Mouse (Mus musculus) liver, embryonic 15.5 days (tissue): ENCODE data around the gene Eif2b5. TPM values are rescaled to one million over a fixed set of nuclear protein-coding genes. Genes with fewer than 3 reads are reported as not detected.
"Not testable (repeated sequence)": the region's sequence is repeated elsewhere in the genome, so short reads cannot be mapped to it uniquely, and the experiment has no call there.

ENCODE experiments used
- ATAC-seq: fragments of 200-750 bp; cut with Nextera tagmentation; 2 replicates; pipeline ENCODE4 v1.8.0; 2017; ENCODE audit warnings: moderate number of reproducible peaks, mild to moderate bottlenecking, moderate library complexity; ENCODE audit not compliant: insufficient read depth
- H3K27ac ChIP-seq: fragments of 300-500 bp; sonication (generic); replicated peaks from 2 replicates; pipeline ENCODE4 v1.5.1; 2015; ENCODE audit warnings: mild to moderate bottlenecking, inconsistent platforms
- H3K27me3 ChIP-seq: fragments of 300-500 bp; sonication (generic); 2 replicates; pipeline ENCODE4 v1.6.1; 2015; ENCODE audit warnings: mild to moderate bottlenecking, inconsistent platforms
- H3K36me3 ChIP-seq: fragments of 300-500 bp; sonication (generic); replicated peaks from 2 replicates; pipeline ENCODE4 v1.6.1; 2015; ENCODE audit warnings: moderate library complexity, mild to moderate bottlenecking, inconsistent platforms
- H3K4me1 ChIP-seq: fragments of 300-500 bp; sonication (generic); replicated peaks from 2 replicates; pipeline ENCODE4 v1.6.1; 2015; ENCODE audit warnings: inconsistent platforms
- H3K4me2 ChIP-seq: fragments of 300-500 bp; sonication (generic); 2 replicates; pipeline ENCODE4 v1.6.1; 2015; ENCODE audit warnings: moderate library complexity, mild to moderate bottlenecking, inconsistent platforms
- H3K4me3 ChIP-seq: fragments of 300-500 bp; sonication (generic); replicated peaks from 2 replicates; pipeline ENCODE4 v1.5.1; 2015; ENCODE audit warnings: mild to moderate bottlenecking, inconsistent platforms
- H3K9ac ChIP-seq: fragments of 300-500 bp; sonication (generic); 2 replicates; pipeline ENCODE4 v1.6.1; 2015; ENCODE audit warnings: moderate library complexity, mild to moderate bottlenecking, inconsistent platforms
- H3K9me3 ChIP-seq: fragments of 300-500 bp; sonication (generic); replicated peaks from 2 replicates; pipeline ENCODE4 v1.6.1; 2016; ENCODE audit warnings: inconsistent platforms
- WGBS: fragments of 180-500 bp; shearing (Covaris S2); methylation state at CpG from one replicate; pipeline ENCODE4 v1.1.7; 2015; ENCODE audit warnings: mixed read lengths; ENCODE audit not compliant: insufficient replicate concordance; 5-methylcytosine and 5-hydroxymethylcytosine counted together
- polyA plus RNA-seq: library from polyadenylated mRNA; unstranded; fragments of >200 nt; fragmentation: Nextera tagmentation; extraction: Ambion mirVana; gene quantifications from 2 replicates; pipeline ENCODE4 v1.2.1, GENCODE M21; 2015

Gene Eif2b5
- polyA plus RNA-seq, 1 experiment from 2014 or later: 44.1 TPM

DNA sequence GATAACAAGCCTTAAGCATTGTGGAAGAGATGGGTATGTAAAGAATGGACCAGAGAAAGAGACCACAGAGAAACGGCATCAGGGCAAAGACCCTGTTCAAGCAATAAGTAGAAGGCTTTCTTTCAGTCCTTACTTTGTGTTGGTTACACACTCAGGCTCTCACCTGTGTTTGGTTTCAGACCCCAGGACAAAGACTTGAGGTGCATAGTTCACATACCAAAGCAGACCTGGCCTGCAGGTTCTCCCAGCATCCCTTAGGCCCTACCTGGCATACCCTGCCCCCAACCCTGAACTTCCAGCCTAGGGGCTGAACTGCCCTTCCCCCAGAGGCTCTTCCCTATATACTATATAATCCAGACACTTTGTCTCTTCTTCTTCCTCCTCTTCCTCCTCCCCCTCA is 23.3 kb upstream of the Eif2b5 start:
- Histone ChIP-seq H3K9ac (no peak overlapping the region), H3K4me1 (no peaks in the 10 kb centered on the region; the same call in 1 of the 2 replicates), H3K4me3 (no peak overlapping the region), H3K36me3 (no peaks in the 10 kb centered on the region), H3K9me3 (no peaks in the 10 kb centered on the region), H3K4me2 (no peak overlapping the region), H3K27me3 (no peaks in the 10 kb centered on the region), H3K27ac (no peak overlapping the region)
- no peak for ATAC-seq
- WGBS: 76% methylated on average over 1 of the region's 1 CpGs

DNA sequence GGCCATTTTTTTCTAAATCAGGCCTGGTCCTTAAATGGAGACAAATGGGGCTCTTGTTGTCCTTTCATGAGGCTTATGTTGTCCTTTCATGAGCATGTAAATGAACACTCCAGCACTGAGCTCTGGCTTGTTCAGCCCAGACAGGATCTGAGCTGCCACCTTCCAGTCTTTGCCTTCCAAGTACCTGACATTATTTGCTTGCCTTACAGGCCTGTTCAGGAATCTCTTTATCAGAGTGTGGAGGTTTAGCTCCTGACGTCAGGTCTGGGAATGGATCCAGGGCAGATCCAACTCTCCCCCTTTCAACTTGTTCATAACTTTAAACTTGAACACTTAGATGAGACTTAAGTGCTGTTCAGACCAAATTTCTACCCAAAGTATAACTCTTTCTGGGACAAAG is 21.8 kb upstream of the Eif2b5 start:
- Histone ChIP-seq H3K4me1 (no peaks in the 10 kb centered on the region; the same call in 1 of the 2 replicates), H3K27ac (no peak overlapping the region), H3K4me3 (no peak overlapping the region), H3K27me3 (no peaks in the 10 kb centered on the region), H3K36me3 (no peaks in the 10 kb centered on the region), H3K9me3 (no peaks in the 10 kb centered on the region), H3K4me2 (no peak overlapping the region), H3K9ac (no peak overlapping the region)
- no peak for ATAC-seq
- WGBS: 44% methylated on average over 1 of the region's 1 CpGs

DNA sequence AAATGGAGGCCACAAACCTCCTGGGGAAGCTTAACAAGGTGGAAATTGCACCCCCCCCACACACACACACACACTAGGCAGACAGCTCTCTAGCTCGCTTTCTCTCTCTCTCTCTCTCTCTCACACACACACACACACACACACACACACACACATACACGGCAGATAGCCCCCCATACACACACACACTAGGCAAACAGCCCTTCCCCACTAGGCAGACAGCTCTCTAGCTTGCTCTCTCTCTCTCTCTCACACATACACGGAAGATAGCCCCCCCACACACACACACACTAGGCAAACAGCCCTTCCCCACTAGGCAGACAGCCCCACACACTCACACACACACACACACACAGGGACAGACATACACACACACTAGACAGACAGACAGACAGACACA is 21.3 kb upstream of the Eif2b5 start:
- Histone ChIP-seq H3K9me3 (no peaks in the 10 kb centered on the region), H3K27me3 (no peaks in the 10 kb centered on the region), H3K4me3 (no peak overlapping the region), H3K4me2 (no peak overlapping the region), H3K9ac (no peak overlapping the region), H3K27ac (no peak overlapping the region; the same call in 1 of the 2 replicates), H3K4me1 (no peaks in the 10 kb centered on the region; the same call in 1 of the 2 replicates), H3K36me3 (no peaks in the 10 kb centered on the region)
- no peak for ATAC-seq
- 40% methylated on average over 3 of the region's 3 CpGs for WGBS

DNA sequence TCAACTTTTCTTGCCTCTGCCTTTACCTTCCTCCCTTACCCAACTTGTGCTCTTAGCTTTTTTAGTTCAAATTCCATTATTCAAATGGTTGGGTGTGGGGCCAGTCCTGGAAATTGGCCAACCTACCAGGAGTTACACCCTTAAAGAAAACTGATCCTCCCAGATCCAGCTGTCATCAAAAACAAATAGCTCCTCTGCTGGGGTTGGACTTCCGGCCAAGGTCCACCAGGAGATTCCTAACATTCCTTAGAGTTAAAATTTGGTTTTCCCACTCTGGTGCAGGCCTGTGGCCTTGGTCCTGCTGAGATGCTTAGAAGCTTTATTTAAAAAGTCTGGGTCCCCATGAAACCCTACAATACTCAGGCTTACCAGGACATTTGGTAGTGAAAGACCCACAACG is 20.1 kb upstream of the Eif2b5 start:
- Histone ChIP-seq H3K9ac (no peak overlapping the region), H3K27me3 (no peaks in the 10 kb centered on the region), H3K4me2 (no peak overlapping the region), H3K4me1 (no peaks in the 10 kb centered on the region; the same call in 1 of the 2 replicates), H3K4me3 (no peak overlapping the region), H3K9me3 (no peaks in the 10 kb centered on the region), H3K27ac (no peak overlapping the region), H3K36me3 (no peaks in the 10 kb centered on the region)
- ATAC-seq: no peak
- WGBS: 65% methylated on average over 2 of the region's 2 CpGs

DNA sequence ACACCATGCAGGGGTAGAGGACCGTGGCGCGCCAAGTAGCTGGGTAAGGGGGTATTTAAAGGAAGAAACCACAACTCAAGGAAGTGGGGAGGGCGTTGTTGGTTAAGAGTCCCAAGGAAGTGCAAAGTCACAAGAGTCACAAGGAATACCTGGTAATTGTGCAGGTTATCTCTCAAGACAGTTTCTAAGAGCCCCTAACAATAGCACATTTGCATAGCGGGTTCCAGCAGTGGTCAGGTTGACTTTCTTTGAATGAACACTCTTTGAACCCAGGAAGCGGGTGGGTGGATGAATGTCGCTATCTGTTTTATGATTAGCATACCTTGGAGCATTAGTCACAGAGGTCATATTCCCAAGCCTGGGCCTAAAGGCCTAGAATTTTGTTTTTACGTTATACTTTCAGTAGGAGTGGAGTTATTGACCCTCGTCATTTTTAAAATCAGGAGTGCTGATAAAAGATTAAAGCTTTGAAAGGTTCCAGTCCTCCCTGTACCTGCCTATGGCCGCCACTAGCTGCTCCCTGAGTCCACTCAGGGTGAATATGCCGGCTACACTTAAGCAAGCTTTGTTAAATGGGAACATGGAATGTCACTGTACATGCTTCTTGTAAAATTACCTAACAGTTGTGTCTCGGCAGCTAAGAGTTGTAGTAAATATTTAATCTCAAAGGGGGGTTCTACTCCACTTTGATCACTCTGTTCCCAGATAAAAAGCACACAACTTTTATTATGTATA is 19.4 kb upstream of the Eif2b5 start:
- H3K27ac ChIP-seq, H3K4me3 ChIP-seq, ATAC-seq, H3K4me1 ChIP-seq, H3K9ac ChIP-seq, H3K36me3 ChIP-seq, H3K9me3 ChIP-seq, H3K4me2 ChIP-seq, H3K27me3 ChIP-seq: not testable (repeated sequence)
- 68% methylated on average over 12 of the region's 12 CpGs for WGBS

DNA sequence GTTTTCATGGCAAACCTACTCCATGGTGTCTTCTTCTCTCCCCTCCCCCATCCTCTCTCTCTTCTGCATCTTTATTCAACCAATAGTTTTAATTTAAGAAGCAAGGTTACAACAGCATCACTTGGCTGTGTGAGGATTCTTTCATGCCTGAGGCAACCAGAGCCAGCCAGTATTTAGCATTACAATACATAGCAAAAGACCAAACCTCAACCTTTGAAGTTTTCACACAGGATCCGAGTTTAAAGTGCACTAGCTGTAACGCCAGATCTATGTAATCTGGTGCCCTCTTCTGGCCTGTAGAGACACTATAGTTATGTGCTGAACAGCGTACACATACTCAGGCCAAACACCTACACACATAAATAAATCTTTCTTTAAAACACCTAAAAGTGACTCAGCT is 18.5 kb upstream of the Eif2b5 start:
- no peak for ATAC-seq
- no peak overlapping the region for H3K9ac ChIP-seq
- no peaks in the 10 kb centered on the region for H3K27me3 ChIP-seq
- H3K4me3 ChIP-seq: no peak overlapping the region
- H3K27ac ChIP-seq: no peak overlapping the region
- H3K4me2 ChIP-seq: no peak overlapping the region
- WGBS: 24% methylated on average over 3 of the region's 3 CpGs
- no peaks in the 10 kb centered on the region for H3K36me3 ChIP-seq
- H3K4me1 ChIP-seq: no peaks in the 10 kb centered on the region; the same call in 1 of the 2 replicates
- H3K9me3 ChIP-seq: no peaks in the 10 kb centered on the region

DNA sequence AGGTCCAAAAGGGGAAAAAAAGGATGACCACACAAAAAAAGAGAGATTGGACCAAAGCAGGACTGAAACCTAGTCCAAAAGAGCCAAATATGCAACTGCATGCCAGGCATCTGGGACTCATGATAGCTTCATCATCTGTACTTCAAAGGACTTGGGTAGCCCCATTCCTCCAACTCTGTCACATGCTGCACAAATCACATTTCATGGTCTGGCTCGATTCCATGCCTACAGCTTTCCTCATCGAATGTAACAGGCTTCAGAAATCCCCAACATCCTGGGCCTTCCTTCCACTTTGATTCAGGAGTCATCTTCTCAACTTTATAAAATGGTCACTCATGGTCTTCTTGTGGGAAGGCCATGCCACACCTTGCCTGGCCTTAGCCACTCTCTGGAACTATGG is 16.9 kb upstream of the Eif2b5 start:
- WGBS: 53% methylated on average over 2 of the region's 2 CpGs
- no peak overlapping the region for H3K4me3 ChIP-seq
- no peaks in the 10 kb centered on the region for H3K27me3 ChIP-seq
- no peak overlapping the region for H3K9ac ChIP-seq
- ATAC-seq: no peak
- H3K4me1 ChIP-seq: no peaks in the 10 kb centered on the region; the same call in 1 of the 2 replicates
- H3K36me3 ChIP-seq: no peaks in the 10 kb centered on the region
- H3K9me3 ChIP-seq: no peaks in the 10 kb centered on the region
- no peak overlapping the region for H3K4me2 ChIP-seq
- H3K27ac ChIP-seq: no peak overlapping the region

DNA sequence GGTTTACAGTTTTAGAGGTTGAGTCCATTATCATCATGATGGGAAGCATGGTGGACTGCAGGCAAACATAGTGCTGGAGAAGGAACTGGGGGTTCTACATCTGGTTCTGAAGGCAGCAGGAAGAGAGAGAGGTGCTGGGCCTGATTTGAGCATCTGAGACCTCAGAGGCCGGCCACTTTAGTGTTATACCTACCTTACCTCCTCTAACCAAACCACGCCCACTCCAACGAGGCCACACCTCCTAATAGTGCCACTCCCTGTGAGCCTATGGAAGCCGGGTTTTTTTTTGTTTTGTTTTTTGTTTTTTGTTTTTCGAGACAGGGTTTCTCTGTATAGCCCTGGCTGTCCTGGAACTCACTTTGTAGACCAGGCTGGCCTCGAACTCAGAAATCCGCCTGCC is 14.9 kb upstream of the Eif2b5 start:
- not testable (repeated sequence) for H3K27me3 ChIP-seq, ATAC-seq, H3K36me3 ChIP-seq, H3K9me3 ChIP-seq, H3K4me2 ChIP-seq, H3K4me3 ChIP-seq, H3K4me1 ChIP-seq, H3K9ac ChIP-seq, H3K27ac ChIP-seq
- WGBS: 59% methylated on average over 7 of the region's 7 CpGs

DNA sequence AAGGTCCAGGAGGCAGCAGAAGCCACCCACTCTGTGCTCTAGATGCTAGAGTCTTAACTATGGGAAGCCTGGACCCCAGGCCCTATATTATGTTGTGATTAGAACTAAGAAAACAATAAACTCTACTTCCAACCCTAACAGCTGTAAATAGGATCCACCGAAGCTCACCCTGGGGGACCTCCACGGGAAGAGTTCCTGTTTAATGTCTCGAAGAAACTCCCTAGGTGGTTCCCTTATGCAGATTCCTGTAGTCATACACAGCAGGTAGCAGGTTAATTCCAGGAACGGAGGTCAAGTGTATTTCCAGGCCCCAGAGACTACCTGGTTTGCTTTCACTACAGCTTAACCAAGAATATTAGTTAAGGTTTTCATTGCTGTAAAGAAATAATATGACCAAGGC is 13.6 kb upstream of the Eif2b5 start:
- Histone ChIP-seq H3K36me3 (no peaks in the 10 kb centered on the region), H3K9ac (no peak overlapping the region), H3K27ac (no peak overlapping the region), H3K4me2 (no peak overlapping the region), H3K27me3 (no peaks in the 10 kb centered on the region), H3K4me3 (no peak overlapping the region), H3K9me3 (no peaks in the 10 kb centered on the region), H3K4me1 (no peaks in the 10 kb centered on the region)
- 47% methylated on average over 4 of the region's 4 CpGs for WGBS
- ATAC-seq: no peak

DNA sequence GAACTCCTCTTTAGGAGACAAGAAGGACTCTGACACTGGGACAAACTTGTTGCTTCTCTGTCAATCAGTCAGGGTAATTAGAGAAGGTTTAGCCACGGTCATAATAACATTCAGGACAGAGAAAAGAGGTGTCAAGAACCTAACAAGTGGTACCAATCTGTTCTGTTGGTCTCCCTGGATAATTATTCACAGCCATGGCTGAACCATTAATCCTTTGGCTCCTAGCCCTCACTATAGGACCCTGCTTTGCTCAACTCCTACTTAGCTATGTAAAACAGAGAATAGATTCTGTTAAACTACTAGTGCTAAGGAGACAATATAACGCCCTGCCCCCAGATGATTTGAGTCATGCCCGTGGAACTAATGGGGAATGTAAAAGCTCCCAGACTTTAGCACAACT is 12.6 kb upstream of the Eif2b5 start:
- no peak for ATAC-seq
- Histone ChIP-seq H3K27me3 (no peaks in the 10 kb centered on the region), H3K4me2 (no peak overlapping the region), H3K27ac (no peak overlapping the region), H3K9ac (no peak overlapping the region), H3K4me1 (no peaks in the 10 kb centered on the region), H3K36me3 (no peaks in the 10 kb centered on the region), H3K4me3 (no peak overlapping the region), H3K9me3 (no peaks in the 10 kb centered on the region)
- WGBS: 46% methylated on average over 3 of the region's 3 CpGs

DNA sequence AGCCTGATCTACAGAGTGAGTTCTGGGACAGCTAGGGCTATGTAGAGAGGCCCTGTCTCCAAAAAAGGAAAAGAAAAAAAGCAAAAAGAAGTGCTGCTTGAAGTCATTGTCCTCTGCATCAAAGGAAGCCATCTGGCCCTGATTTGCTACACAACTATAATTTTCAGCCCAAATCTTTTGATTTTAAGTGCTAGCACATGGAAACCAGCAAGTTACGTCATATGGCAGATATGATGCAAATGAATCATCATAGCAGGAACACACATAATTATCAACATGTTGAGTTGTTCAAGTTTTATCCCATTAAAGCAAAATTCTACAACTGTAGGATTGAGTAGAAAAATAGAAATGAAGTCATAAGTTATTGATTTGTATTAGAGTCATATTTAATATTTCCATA is 10.5 kb upstream of the Eif2b5 start:
- Histone ChIP-seq H3K27me3 (no peaks in the 10 kb centered on the region), H3K4me3 (no peak overlapping the region), H3K4me2 (no peak overlapping the region), H3K4me1 (no peaks in the 10 kb centered on the region), H3K9ac (no peak overlapping the region), H3K36me3 (no peaks in the 10 kb centered on the region), H3K27ac (no peak overlapping the region), H3K9me3 (no peaks in the 10 kb centered on the region)
- no peak for ATAC-seq
- 49% methylated on average over 1 of the region's 1 CpGs for WGBS

DNA sequence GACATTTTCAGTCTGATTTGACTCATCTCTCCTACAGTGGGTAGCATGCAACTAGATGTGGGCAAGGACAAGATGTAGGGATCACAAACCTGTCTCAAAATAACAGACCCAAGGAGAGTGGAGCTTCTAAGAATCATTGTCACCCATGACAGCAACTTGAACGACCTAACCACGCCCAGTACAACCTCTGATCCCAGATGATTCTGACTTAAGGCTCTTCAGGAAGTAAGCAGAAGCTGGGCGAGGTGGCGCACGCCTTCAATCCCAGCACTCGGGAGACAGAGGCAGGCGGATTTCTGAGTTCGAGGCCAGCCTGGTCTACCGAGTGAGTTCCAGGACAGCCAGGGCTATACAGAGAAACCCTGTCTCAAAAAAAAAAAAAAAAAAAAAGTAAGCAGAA is 9.9 kb upstream of the Eif2b5 start:
- not testable (repeated sequence) for H3K9me3 ChIP-seq, H3K9ac ChIP-seq, H3K4me3 ChIP-seq, H3K27ac ChIP-seq, H3K27me3 ChIP-seq, H3K4me2 ChIP-seq, ATAC-seq, H3K36me3 ChIP-seq, H3K4me1 ChIP-seq
- 66% methylated on average over 9 of the region's 9 CpGs for WGBS
